Mouse (Mus musculus) kidney, embryonic 15.5 days (tissue): Measurements from ENCODE around the gene Apobec2. TPM values are rescaled to one million over a fixed set of nuclear protein-coding genes. Genes with fewer than 3 reads are reported as not detected.

Experiments used
- ATAC-seq: fragments of 200-750 bp; cut with Nextera tagmentation; replicated peaks from 2 replicates; pipeline ENCODE4 v1.8.0; 2017; ENCODE audit warnings: moderate TSS enrichment; ENCODE audit not compliant: low FRiP score
- H3K27ac ChIP-seq: fragments of 300-500 bp; sonication (generic); 2 replicates; pipeline ENCODE4 v1.5.1; 2015; ENCODE audit warnings: mild to moderate bottlenecking, inconsistent platforms
- H3K27me3 ChIP-seq: fragments of 300-500 bp; sonication (generic); 2 replicates; pipeline ENCODE4 v1.6.1; 2015; ENCODE audit warnings: inconsistent platforms
- H3K36me3 ChIP-seq: fragments of 300-500 bp; sonication (generic); 2 replicates; pipeline ENCODE4 v1.6.1; 2015; ENCODE audit warnings: inconsistent platforms
- H3K4me1 ChIP-seq: fragments of 300-500 bp; sonication (generic); 2 replicates; pipeline ENCODE4 v1.6.1; 2015; ENCODE audit warnings: inconsistent platforms
- H3K4me2 ChIP-seq: fragments of 300-500 bp; sonication (generic); 2 replicates; pipeline ENCODE4 v1.6.1; 2015; ENCODE audit warnings: moderate library complexity, mild to moderate bottlenecking, inconsistent platforms
- H3K4me3 ChIP-seq: fragments of 300-500 bp; sonication (generic); replicated peaks from 2 replicates; pipeline ENCODE4 v1.5.1; 2015; ENCODE audit warnings: mild to moderate bottlenecking, inconsistent platforms
- H3K9ac ChIP-seq: fragments of 300-500 bp; sonication (generic); 2 replicates; pipeline ENCODE4 v1.6.1; 2015; ENCODE audit warnings: mild to moderate bottlenecking, inconsistent platforms
- H3K9me3 ChIP-seq: fragments of 300-500 bp; sonication (generic); replicated peaks from 2 replicates; pipeline ENCODE4 v1.6.1; 2016; ENCODE audit warnings: inconsistent platforms
- WGBS: fragments of 180-500 bp; shearing (Covaris S2); methylation state at CpG from one replicate; pipeline ENCODE4 v1.1.7; 2015; ENCODE audit warnings: mixed read lengths; 5-methylcytosine and 5-hydroxymethylcytosine counted together
- polyA plus RNA-seq: library from polyadenylated mRNA; unstranded; fragments of >200 nt; fragmentation: Nextera tagmentation; extraction: Ambion mirVana; gene quantifications from 2 replicates; pipeline ENCODE4 v1.2.1, GENCODE M21; 2015

Apobec2 gene
- polyA plus RNA-seq, 1 experiment from 2014 or later: 4.2 TPM

DNA sequence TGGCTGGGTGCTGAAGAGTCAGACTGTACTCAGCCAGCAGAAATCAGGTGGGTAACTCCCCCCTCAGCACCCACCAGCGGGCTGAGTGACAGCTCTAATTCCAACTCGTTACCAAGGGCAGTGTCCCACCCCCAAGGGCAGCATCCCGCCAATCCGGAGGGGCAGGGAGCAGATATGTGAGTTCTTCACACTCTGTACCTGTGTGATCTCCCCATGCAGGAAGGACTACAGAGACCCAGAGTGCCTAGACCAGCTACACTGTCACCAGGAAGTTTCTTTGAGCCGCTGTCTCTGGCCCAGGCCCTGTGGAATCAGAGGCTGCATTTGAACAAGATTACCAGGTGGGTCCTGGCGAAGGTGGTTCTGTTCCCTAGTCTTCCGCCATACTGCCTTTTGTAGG lies 21.5 kb upstream of the Apobec2 start:
- H3K27me3 ChIP-seq: no peaks in the 10 kb centered on the region

GRCm38 (mm10) chr17:48453489-48453888 lies 20.8 kb upstream of the Apobec2 start:
- no peaks in the 10 kb centered on the region for H3K9me3 ChIP-seq
- H3K36me3 ChIP-seq: no peaks in the 10 kb centered on the region
- H3K9ac ChIP-seq: no peak overlapping the region
- no peak for ATAC-seq
- no peak overlapping the region for H3K27ac ChIP-seq
- H3K4me2 ChIP-seq: no peak overlapping the region
- H3K4me3 ChIP-seq: no peak overlapping the region
- 78% methylated on average over 7 of the region's 7 CpGs for WGBS
- H3K27me3 ChIP-seq: no peaks in the 10 kb centered on the region
- H3K4me1 ChIP-seq: peaks cover 23% of the 10 kb centered on the region

More for the DNA sequence above, 21.5 kb upstream of the Apobec2 start:
- no peaks in the 10 kb centered on the region for H3K36me3 ChIP-seq
- no peak overlapping the region for H3K9ac ChIP-seq
- no peak overlapping the region for H3K4me3 ChIP-seq
- WGBS: 63% methylated on average over 7 of the region's 7 CpGs
- ATAC-seq: no peak
- peaks cover 23% of the 10 kb centered on the region for H3K4me1 ChIP-seq
- H3K9me3 ChIP-seq: no peaks in the 10 kb centered on the region
- 0 out of 2 replicates have a peak overlapping the region, but pooled peaks have one; percentile 20 for H3K4me2 ChIP-seq
- H3K27ac ChIP-seq: no peak overlapping the region

GRCm38 (mm10) chr17:48451753-48452444 lies 19.2 kb upstream of the Apobec2 start:
- H3K27ac ChIP-seq: 0 out of 2 replicates have a peak overlapping the region, but pooled peaks have one; percentile 39

GRCm38 (mm10) chr17:48451353-48451675 lies 18.6 kb upstream of the Apobec2 start, which contains the start of gene Tspo2:
TSS of gene Tspo2 (minus strand) at chr17:48451522.
- Histone ChIP-seq H3K4me2 (no peak within 1 kb of the TSS), H3K4me3 (no peak within 1 kb of the TSS), H3K4me1 (peaks cover 18% of the 10 kb centered on the region), H3K9me3 (no peaks in the 10 kb centered on the region), H3K27ac (0 out of 2 replicates have a peak within 1 kb of the TSS, but pooled peaks have one; percentile 39), H3K27me3 (no peaks in the 10 kb centered on the region), H3K36me3 (no peaks in the 10 kb centered on the region), H3K9ac (no peak within 1 kb of the TSS)
- WGBS: 44% methylated on average over 7 of the region's 7 CpGs
- peak; percentile 50; the same call in 1 of the 2 replicates for ATAC-seq

More at GRCm38 (mm10) chr17:48451753-48452444, 19.2 kb upstream of the Apobec2 start:
- no peak for ATAC-seq
- Histone ChIP-seq H3K36me3 (no peaks in the 10 kb centered on the region), H3K9ac (no peak overlapping the region), H3K4me1 (peaks cover 18% of the 10 kb centered on the region), H3K4me3 (no peak overlapping the region), H3K4me2 (no peak overlapping the region), H3K27me3 (no peaks in the 10 kb centered on the region), H3K9me3 (no peaks in the 10 kb centered on the region)
- 67% methylated on average over 9 of the region's 9 CpGs for WGBS

GRCm38 (mm10) chr17:48450666-48451352 lies 18.1 kb upstream of the Apobec2 start:
- H3K4me2 ChIP-seq: no peak overlapping the region
- H3K36me3 ChIP-seq: no peaks in the 10 kb centered on the region
- H3K4me3 ChIP-seq: no peak overlapping the region
- no peak overlapping the region for H3K27ac ChIP-seq
- peaks cover 15% of the 10 kb centered on the region for H3K4me1 ChIP-seq
- H3K27me3 ChIP-seq: no peaks in the 10 kb centered on the region
- H3K9ac ChIP-seq: no peak overlapping the region
- 80% methylated on average over 13 of the region's 13 CpGs for WGBS
- H3K9me3 ChIP-seq: no peaks in the 10 kb centered on the region
- peak; percentile 53; the same call in 1 of the 2 replicates for ATAC-seq

DNA sequence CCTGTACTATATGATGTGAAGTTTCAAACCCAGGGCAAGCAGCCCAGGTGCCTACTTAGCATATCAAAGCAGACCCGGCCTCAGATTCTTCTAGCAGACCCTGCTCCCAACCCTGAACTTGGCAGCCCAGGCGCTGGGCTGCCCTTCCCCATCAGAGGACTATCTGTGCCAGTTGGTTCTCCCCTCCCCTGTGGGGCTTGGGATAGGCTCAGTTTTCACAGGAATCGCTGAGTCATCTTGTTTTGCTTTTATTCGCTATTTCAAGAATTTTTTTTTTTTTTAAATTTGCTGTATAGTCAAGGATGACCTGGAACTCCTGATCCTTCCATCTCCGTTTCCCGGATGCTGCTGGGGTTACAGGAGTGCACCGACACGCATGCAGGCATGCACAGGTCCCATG lies 14.9 kb upstream of the Apobec2 start:
- Histone ChIP-seq H3K4me1 (peaks cover 23% of the 10 kb centered on the region), H3K27ac (no peak overlapping the region), H3K9me3 (no peaks in the 10 kb centered on the region), H3K4me3 (no peak overlapping the region), H3K27me3 (no peaks in the 10 kb centered on the region), H3K4me2 (no peak overlapping the region), H3K36me3 (no peaks in the 10 kb centered on the region), H3K9ac (no peak overlapping the region)
- no peak for ATAC-seq
- 78% methylated on average over 8 of the region's 8 CpGs for WGBS

- Histone ChIP-seq H3K27me3 (no peaks in the 10 kb centered on the region), H3K9me3 (no peaks in the 10 kb centered on the region), H3K4me1 (peaks cover 14% of the 10 kb centered on the region), H3K27ac (peak overlapping the region; percentile 46), H3K4me2 (no peak overlapping the region), H3K36me3 (no peaks in the 10 kb centered on the region), H3K4me3 (no peak overlapping the region), H3K9ac (no peak overlapping the region)
- WGBS: 53% methylated on average over 16 of the region's 16 CpGs
- peak; percentile 28; the same call in 1 of the 2 replicates for ATAC-seq
Observed at GRCm38 (mm10) chr17:48443542-48444145, 10.9 kb upstream of the Apobec2 start.

DNA sequence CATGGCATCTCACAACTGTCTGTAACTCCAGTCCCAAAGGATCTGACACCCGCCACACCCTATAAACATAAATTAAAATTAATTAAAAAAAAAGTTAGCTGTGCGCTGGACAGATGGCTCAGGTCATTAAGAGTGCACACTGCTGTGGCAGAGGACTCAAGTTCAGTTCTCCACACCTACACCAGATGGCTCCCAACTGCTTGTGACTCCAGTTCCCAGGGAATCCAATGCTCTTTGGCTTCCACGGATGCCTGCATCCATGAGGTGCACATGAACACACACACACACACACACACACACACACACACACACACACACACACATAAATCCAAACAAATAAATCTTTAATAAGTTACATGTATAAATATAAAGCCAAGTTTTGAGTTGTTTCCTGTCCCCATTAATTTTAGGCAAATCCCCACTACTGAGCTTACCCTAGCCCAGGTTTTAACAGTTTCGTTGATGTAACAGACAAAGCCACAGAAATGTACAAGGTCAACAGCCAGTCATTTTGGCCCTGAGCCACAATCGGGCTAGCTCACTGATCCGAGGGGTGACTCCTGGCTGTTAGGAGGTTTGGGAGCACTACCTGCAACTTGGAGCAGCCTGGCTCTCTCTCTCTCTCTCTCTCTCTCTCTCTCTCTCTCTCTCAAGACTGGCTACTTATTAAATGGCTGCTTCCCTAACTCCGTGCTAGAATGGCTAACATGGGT lies 10.2 kb upstream of the Apobec2 start:
- no peaks in the 10 kb centered on the region for H3K9me3 ChIP-seq
- no peaks in the 10 kb centered on the region for H3K27me3 ChIP-seq
- peak; percentile 53; the same call in 1 of the 2 replicates for ATAC-seq
- 48% methylated on average over 7 of the region's 7 CpGs for WGBS
- peak overlapping the region; percentile 46; the same call in 1 of the 2 replicates for H3K27ac ChIP-seq
- no peak overlapping the region for H3K4me3 ChIP-seq
- peaks cover 17% of the 10 kb centered on the region for H3K4me1 ChIP-seq
- H3K4me2 ChIP-seq: no peak overlapping the region
- H3K9ac ChIP-seq: no peak overlapping the region
- H3K36me3 ChIP-seq: no peaks in the 10 kb centered on the region

- no peaks in the 10 kb centered on the region for H3K27me3 ChIP-seq
- H3K4me3 ChIP-seq: no peak overlapping the region
- WGBS: 8% methylated on average over 7 of the region's 7 CpGs
- H3K27ac ChIP-seq: peak overlapping the region; percentile 94
- no peak overlapping the region for H3K9ac ChIP-seq
- H3K36me3 ChIP-seq: no peaks in the 10 kb centered on the region
- H3K4me1 ChIP-seq: peaks cover 25% of the 10 kb centered on the region
- H3K4me2 ChIP-seq: no peak overlapping the region
- H3K9me3 ChIP-seq: no peaks in the 10 kb centered on the region
- peak; percentile 88 for ATAC-seq
Observed at GRCm38 (mm10) chr17:48437421-48437911, 4.7 kb upstream of the Apobec2 start.

- no peak overlapping the region for H3K4me2 ChIP-seq
- 12% methylated on average over 1 of the region's 1 CpGs for WGBS
Observed at GRCm38 (mm10) chr17:48436487-48436886, 3.8 kb upstream of the Apobec2 start.

GRCm38 (mm10) chr17:48434479-48434878 lies 1.7 kb upstream of the Apobec2 start:
- no peaks in the 10 kb centered on the region for H3K27me3 ChIP-seq
- H3K4me1 ChIP-seq: peaks cover 45% of the 10 kb centered on the region
- H3K9ac ChIP-seq: no peak overlapping the region
- ATAC-seq: no peak
- WGBS: 81% methylated on average over 5 of the region's 5 CpGs
- H3K27ac ChIP-seq: no peak overlapping the region
- no peaks in the 10 kb centered on the region for H3K9me3 ChIP-seq
- no peak overlapping the region for H3K4me3 ChIP-seq
- no peak overlapping the region for H3K4me2 ChIP-seq
- H3K36me3 ChIP-seq: no peaks in the 10 kb centered on the region

More at GRCm38 (mm10) chr17:48436487-48436886, 3.8 kb upstream of the Apobec2 start:
- peaks cover 29% of the 10 kb centered on the region for H3K4me1 ChIP-seq
- ATAC-seq: peak; percentile 30
- no peaks in the 10 kb centered on the region for H3K9me3 ChIP-seq
- H3K27me3 ChIP-seq: no peaks in the 10 kb centered on the region
- H3K4me3 ChIP-seq: no peak overlapping the region
- peak overlapping the region; percentile 94 for H3K27ac ChIP-seq
- no peak overlapping the region for H3K9ac ChIP-seq
- H3K36me3 ChIP-seq: no peaks in the 10 kb centered on the region
